ENCODE assay signal across 11 mouse cellular contexts in the genomic region with DNA sequence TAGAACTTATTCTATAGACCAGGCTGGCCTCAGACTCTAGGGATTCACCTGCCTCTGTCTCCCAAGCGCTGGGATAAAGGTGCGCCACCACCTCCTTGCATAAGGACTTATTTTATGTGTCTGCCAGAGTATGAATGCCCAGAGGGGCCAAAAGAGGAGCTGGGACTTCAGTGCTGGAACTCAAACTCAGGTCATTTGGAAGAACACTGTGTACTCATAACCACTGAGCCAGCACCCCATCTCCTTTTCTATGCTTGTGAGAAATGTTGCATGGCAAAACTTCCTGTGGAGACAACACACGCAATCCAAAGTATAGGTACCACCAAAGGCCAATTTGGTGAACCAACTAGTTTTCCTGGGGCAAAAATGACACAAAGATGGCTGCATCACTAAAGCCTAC.
"Had no signal": no experiment of that assay in that cellular context is flagged by ENCODE, and none has a peak within 500 bp of the region (broad histone marks: within the 10 kb centered on the region; RNA-seq: fewer than 3 reads in every experiment).

No protein-coding gene starts in this region.

- DNase-seq: left cerebral cortex, postnatal 4 days; liver; liver, embryonic 13.5 days; liver, postnatal 0 days; lung, adult 18-20 months; lung, adult 2 months; lung, embryonic 14.5 days; lung, postnatal 10 days; lung, postnatal 14 days; lung, postnatal 36 days; midbrain, embryonic 14.5 days had no signal
